Mouse (Mus musculus) lung, embryonic 15.5 days (tissue): ENCODE results near the gene Sgpp2. TPM values are rescaled to one million over a fixed set of nuclear protein-coding genes. Genes with fewer than 3 reads are reported as not detected.

Source experiments
- ATAC-seq: fragments of 200-750 bp; cut with Nextera tagmentation; 2 replicates; pipeline ENCODE4 v1.8.0; 2017; ENCODE audit warnings: moderate number of reproducible peaks, borderline replicate concordance; ENCODE audit not compliant: low FRiP score, low TSS enrichment; ENCODE audit errors: extremely low read depth
- H3K27ac ChIP-seq: fragments of 300-500 bp; sonication (generic); 2 replicates; pipeline ENCODE4 v1.5.1; 2015; ENCODE audit warnings: moderate library complexity, mild to moderate bottlenecking, inconsistent platforms
- H3K27me3 ChIP-seq: fragments of 300-500 bp; sonication (generic); 2 replicates; pipeline ENCODE4 v1.6.1; 2015; ENCODE audit warnings: inconsistent platforms
- H3K36me3 ChIP-seq: fragments of 300-500 bp; sonication (generic); 2 replicates; pipeline ENCODE4 v1.6.1; 2015; ENCODE audit warnings: inconsistent platforms
- H3K4me1 ChIP-seq: fragments of 300-500 bp; sonication (generic); 2 replicates; pipeline ENCODE4 v1.6.1; 2015; ENCODE audit warnings: inconsistent platforms
- H3K4me2 ChIP-seq: fragments of 300-500 bp; sonication (generic); 2 replicates; pipeline ENCODE4 v1.6.1; 2015; ENCODE audit warnings: inconsistent platforms, mild to moderate bottlenecking, moderate library complexity
- H3K4me3 ChIP-seq: fragments of 300-500 bp; sonication (generic); 2 replicates; pipeline ENCODE4 v1.5.1; 2015; ENCODE audit warnings: mild to moderate bottlenecking, inconsistent platforms
- H3K9ac ChIP-seq: fragments of 300-500 bp; sonication (generic); 2 replicates; pipeline ENCODE4 v1.6.1; 2015; ENCODE audit warnings: inconsistent platforms
- H3K9me3 ChIP-seq: fragments of 300-500 bp; sonication (generic); 2 replicates; pipeline ENCODE4 v1.6.1; 2016; ENCODE audit warnings: inconsistent platforms
- WGBS: fragments of 180-500 bp; shearing (Covaris S2); methylation state at CpG from one replicate; pipeline ENCODE4 v1.1.7; 2015; 5-methylcytosine and 5-hydroxymethylcytosine counted together
- polyA plus RNA-seq: library from polyadenylated mRNA; unstranded; fragments of >200 nt; fragmentation: Nextera tagmentation; extraction: Ambion mirVana; gene quantifications from 2 replicates; pipeline ENCODE4 v1.2.1, GENCODE M21; 2015

Sgpp2 gene
- polyA plus RNA-seq, 1 experiment from 2014 or later, result 1.1 TPM

DNA sequence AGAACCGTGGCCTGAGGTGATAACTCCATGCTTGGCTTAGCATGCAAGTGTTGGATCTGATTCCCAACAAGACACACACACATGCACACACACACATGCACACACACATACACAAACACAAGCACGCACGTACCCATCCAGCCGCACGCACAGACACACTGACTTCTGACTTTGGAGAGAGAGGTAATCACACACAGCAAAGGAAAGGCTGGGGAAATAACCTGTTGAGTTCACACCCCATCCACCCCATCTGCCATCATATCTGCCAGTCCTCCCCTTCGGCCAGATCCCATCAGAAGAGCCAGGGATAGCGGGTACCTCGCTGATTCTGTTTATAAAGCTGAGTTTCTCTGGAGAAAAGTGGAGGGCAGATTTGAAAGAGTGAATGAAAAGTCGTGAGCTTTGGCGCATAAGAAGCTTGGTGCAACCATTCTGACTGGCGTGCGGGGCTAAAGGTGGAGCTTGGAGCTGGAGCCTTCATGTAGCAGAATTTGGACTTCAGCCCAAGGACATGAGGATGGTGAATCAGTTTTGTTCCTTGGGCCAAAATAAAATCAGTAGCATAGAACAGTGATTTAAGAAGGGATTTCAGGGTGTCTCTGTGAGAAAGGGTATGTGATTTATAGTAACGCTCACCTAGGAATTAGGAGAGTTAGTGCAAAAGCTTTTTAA lies 8.1 kb downstream of the Sgpp2 start:
- no peak overlapping the region for H3K4me3 ChIP-seq
- no peaks in the 10 kb centered on the region for H3K4me1 ChIP-seq
- no peaks in the 10 kb centered on the region for H3K36me3 ChIP-seq
- H3K9ac ChIP-seq, result no peak overlapping the region
- no peak overlapping the region for H3K27ac ChIP-seq
- no peak overlapping the region for H3K4me2 ChIP-seq
- H3K27me3 ChIP-seq, result no peaks in the 10 kb centered on the region; the same call in 1 of the 2 replicates
- WGBS, result 80% methylated on average over 13 of the region's 13 CpGs
- no peak for ATAC-seq
- no peaks in the 10 kb centered on the region for H3K9me3 ChIP-seq

GRCm38 (mm10) chr1:78320291-78320690 lies 10.1 kb downstream of the Sgpp2 start:
- WGBS, result 93% methylated on average over 3 of the region's 3 CpGs
- H3K4me2 ChIP-seq, result no peak overlapping the region
- H3K4me1 ChIP-seq, result no peaks in the 10 kb centered on the region
- H3K9ac ChIP-seq, result no peak overlapping the region
- H3K27me3 ChIP-seq, result no peaks in the 10 kb centered on the region
- no peak for ATAC-seq
- H3K36me3 ChIP-seq, result no peaks in the 10 kb centered on the region
- H3K27ac ChIP-seq, result no peak overlapping the region
- H3K9me3 ChIP-seq, result no peaks in the 10 kb centered on the region
- H3K4me3 ChIP-seq, result no peak overlapping the region

- Histone ChIP-seq H3K27ac (no peak overlapping the region), H3K27me3 (no peaks in the 10 kb centered on the region), H3K36me3 (no peaks in the 10 kb centered on the region), H3K9me3 (no peaks in the 10 kb centered on the region), H3K4me3 (no peak overlapping the region), H3K4me2 (no peak overlapping the region), H3K9ac (no peak overlapping the region), H3K4me1 (no peaks in the 10 kb centered on the region)
- no peak for ATAC-seq
- 32% methylated on average over 7 of the region's 7 CpGs for WGBS
Measured at GRCm38 (mm10) chr1:78322098-78322778, 12.1 kb downstream of the Sgpp2 start.

DNA sequence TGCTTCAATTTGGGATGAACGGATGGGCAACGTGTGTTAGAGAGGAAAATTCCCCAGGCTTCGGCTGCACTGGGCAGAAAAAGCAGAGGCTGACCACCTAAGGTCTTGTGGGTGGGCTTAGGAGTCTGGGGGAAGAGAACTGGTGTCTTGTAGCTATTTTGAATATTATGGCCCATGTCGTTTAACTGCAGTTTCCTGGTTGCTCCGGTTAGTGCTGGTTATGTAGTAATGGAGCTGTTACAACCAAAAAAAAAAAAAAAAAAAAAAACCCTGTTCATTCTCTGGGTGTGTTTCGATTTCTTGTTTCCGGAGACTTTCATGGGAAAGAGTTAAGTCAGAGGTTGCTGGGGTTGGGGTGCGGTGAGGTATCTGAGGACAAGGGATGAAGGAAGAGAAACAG lies 12.7 kb downstream of the Sgpp2 start:
- Histone ChIP-seq H3K27ac (no peak overlapping the region), H3K9ac (no peak overlapping the region), H3K9me3 (no peaks in the 10 kb centered on the region), H3K4me1 (no peaks in the 10 kb centered on the region), H3K27me3 (no peaks in the 10 kb centered on the region), H3K36me3 (no peaks in the 10 kb centered on the region), H3K4me2 (no peak overlapping the region), H3K4me3 (no peak overlapping the region)
- ATAC-seq, result no peak
- 63% methylated on average over 8 of the region's 8 CpGs for WGBS

- Histone ChIP-seq H3K27me3 (no peaks in the 10 kb centered on the region), H3K9ac (no peak overlapping the region), H3K27ac (no peak overlapping the region), H3K4me2 (no peak overlapping the region), H3K4me1 (no peaks in the 10 kb centered on the region), H3K9me3 (no peaks in the 10 kb centered on the region), H3K4me3 (no peak overlapping the region), H3K36me3 (no peaks in the 10 kb centered on the region)
- 31% methylated on average over 6 of the region's 6 CpGs for WGBS
- no peak for ATAC-seq
Measured at GRCm38 (mm10) chr1:78324044-78324443, 13.9 kb downstream of the Sgpp2 start.

DNA sequence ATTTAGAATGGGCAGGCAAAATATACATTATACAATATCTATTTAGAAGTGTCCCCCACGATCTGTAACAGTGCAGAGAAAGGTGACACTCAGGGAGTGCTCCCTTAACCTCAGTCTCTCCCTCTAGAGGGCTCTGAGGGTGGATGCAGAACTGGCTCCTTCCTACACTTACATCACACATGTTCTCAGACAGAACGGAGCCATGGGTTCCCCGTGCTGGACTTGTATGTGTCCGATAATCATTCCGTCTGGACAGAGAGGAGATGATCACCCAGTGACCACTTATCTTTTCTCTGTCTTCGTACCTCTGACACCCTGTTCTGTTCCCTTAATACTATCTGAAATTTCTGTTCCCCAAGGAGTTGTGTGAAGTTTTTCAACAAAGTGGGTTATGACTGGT lies 15.7 kb downstream of the Sgpp2 start:
- Histone ChIP-seq H3K9me3 (no peaks in the 10 kb centered on the region), H3K4me3 (no peak overlapping the region), H3K36me3 (no peaks in the 10 kb centered on the region), H3K27ac (no peak overlapping the region), H3K27me3 (no peaks in the 10 kb centered on the region), H3K4me2 (no peak overlapping the region), H3K9ac (no peak overlapping the region), H3K4me1 (no peaks in the 10 kb centered on the region)
- WGBS, result 60% methylated on average over 6 of the region's 6 CpGs
- ATAC-seq, result no peak

DNA sequence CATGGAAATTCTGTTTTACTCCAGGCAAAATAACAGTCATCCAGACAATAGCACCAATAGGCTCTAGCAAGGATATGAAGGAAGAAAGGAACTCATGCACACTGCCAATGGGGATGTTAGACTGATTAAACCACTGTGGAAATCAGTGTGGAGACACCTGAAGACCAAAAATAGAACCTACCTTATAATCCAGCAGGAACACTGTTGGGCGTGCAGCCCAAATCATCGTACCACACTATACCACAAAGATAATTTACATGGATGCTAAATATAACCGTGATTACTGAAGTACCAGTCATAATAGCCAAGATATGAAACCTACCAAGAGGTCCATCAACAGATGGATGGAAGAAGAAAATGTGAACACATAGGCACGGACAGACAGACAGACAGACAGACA lies 18.5 kb downstream of the Sgpp2 start:
- no peak for ATAC-seq
- H3K27me3 ChIP-seq, result no peaks in the 10 kb centered on the region
- no peak overlapping the region for H3K27ac ChIP-seq
- H3K4me1 ChIP-seq, result no peaks in the 10 kb centered on the region
- no peaks in the 10 kb centered on the region for H3K36me3 ChIP-seq
- no peak overlapping the region for H3K4me3 ChIP-seq
- H3K4me2 ChIP-seq, result no peak overlapping the region
- no peak overlapping the region for H3K9ac ChIP-seq
- no peaks in the 10 kb centered on the region for H3K9me3 ChIP-seq
- 89% methylated on average over 4 of the region's 4 CpGs for WGBS

DNA sequence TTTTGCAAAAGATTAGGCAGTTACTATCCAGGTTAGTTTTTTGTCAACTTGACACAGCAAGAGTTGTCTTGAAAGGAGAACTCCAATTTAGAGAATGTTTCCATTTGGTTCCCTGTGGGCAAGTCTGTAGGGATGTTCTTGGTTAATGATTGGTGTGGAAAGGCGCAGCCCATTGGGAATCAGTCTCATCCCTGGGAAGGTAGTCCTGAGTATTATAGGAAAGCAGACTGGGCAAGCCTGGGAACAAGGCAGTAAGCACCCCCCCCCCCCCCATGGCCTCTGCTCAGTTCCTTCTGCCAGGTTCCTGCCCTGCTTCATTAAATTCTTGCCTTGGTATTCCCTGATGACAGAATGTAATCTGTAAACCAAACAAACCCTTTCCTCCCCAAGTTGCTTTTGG lies 19.7 kb downstream of the Sgpp2 start:
- no peaks in the 10 kb centered on the region for H3K4me1 ChIP-seq
- no peaks in the 10 kb centered on the region for H3K36me3 ChIP-seq
- H3K27ac ChIP-seq, result no peak overlapping the region
- 87% methylated on average over 1 of the region's 1 CpGs for WGBS
- H3K4me3 ChIP-seq, result no peak overlapping the region
- no peak overlapping the region for H3K9ac ChIP-seq
- H3K4me2 ChIP-seq, result no peak overlapping the region
- no peak for ATAC-seq
- no peaks in the 10 kb centered on the region for H3K9me3 ChIP-seq
- no peaks in the 10 kb centered on the region for H3K27me3 ChIP-seq

GRCm38 (mm10) chr1:78330620-78331158 lies 20.5 kb downstream of the Sgpp2 start:
- Histone ChIP-seq H3K4me1 (no peaks in the 10 kb centered on the region), H3K27ac (no peak overlapping the region), H3K9ac (no peak overlapping the region), H3K36me3 (no peaks in the 10 kb centered on the region), H3K4me2 (no peak overlapping the region), H3K9me3 (no peaks in the 10 kb centered on the region), H3K4me3 (no peak overlapping the region), H3K27me3 (no peaks in the 10 kb centered on the region)
- WGBS, result 73% methylated on average over 5 of the region's 5 CpGs
- ATAC-seq, result no peak

DNA sequence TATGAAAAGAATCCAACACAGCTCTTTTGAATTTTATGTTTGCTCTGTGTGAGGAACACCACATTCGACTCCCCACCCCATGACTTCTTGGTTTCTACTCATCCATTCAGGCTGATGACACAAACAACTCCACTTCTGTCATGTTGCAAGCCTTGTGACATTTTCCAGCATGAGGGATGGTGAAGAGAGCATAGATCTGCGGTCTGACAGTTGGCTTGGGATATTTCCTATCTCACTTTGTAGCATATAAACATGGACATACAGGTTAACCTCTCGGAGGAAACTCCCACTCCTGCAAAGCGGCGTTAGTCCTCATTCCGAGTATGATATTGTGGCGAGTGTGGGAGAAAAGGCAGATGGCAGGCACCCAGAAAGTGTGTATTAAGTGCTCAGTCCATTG lies 27.6 kb downstream of the Sgpp2 start:
- WGBS, result 34% methylated on average over 7 of the region's 7 CpGs
- peak; percentile 53 for ATAC-seq
- Histone ChIP-seq H3K27me3 (no peaks in the 10 kb centered on the region), H3K4me1 (peaks cover 27% of the 10 kb centered on the region), H3K4me2 (peak overlapping the region; percentile 31), H3K9ac (no peak overlapping the region), H3K4me3 (no peak overlapping the region), H3K27ac (peak overlapping the region; percentile 66), H3K9me3 (no peaks in the 10 kb centered on the region), H3K36me3 (no peaks in the 10 kb centered on the region)

DNA sequence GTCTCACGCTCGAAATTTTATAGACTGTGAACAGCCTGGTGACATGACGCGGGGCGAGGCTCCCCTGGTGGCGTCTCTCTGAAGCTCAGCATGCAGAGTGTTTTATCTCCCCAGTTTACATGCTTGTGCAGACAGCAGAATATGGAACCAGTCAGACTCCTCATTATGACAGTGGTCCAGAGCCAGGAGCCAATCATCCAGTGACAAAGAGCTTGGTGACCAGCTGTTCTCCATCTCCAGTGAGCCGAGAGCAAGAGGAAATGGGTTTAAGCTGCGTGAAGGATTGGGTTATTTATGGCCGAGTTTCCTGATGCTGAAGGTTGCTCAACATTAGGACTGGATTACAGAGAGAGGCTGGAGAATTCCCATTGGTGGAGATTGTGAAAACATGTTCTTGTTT lies 28.1 kb downstream of the Sgpp2 start:
- peak; percentile 97 for ATAC-seq

GRCm38 (mm10) chr1:78339941-78340340 lies 29.8 kb downstream of the Sgpp2 start:
- WGBS, result 42% methylated on average over 5 of the region's 5 CpGs
- Histone ChIP-seq H3K4me2 (no peak overlapping the region), H3K9me3 (no peaks in the 10 kb centered on the region), H3K27me3 (no peaks in the 10 kb centered on the region), H3K9ac (no peak overlapping the region), H3K4me3 (no peak overlapping the region), H3K36me3 (no peaks in the 10 kb centered on the region), H3K27ac (no peak overlapping the region), H3K4me1 (peaks cover 27% of the 10 kb centered on the region)
- ATAC-seq, result no peak

More for the DNA sequence above, 28.1 kb downstream of the Sgpp2 start:
- no peak overlapping the region for H3K4me3 ChIP-seq
- peak overlapping the region; percentile 31; the same call in 1 of the 2 replicates for H3K4me2 ChIP-seq
- H3K4me1 ChIP-seq, result peaks cover 27% of the 10 kb centered on the region
- no peaks in the 10 kb centered on the region for H3K36me3 ChIP-seq
- WGBS, result 42% methylated on average over 9 of the region's 9 CpGs
- no peaks in the 10 kb centered on the region for H3K27me3 ChIP-seq
- no peaks in the 10 kb centered on the region for H3K9me3 ChIP-seq
- no peak overlapping the region for H3K9ac ChIP-seq
- H3K27ac ChIP-seq, result peak overlapping the region; percentile 66
